Mouse (Mus musculus) midbrain, postnatal 0 days (tissue): ENCODE results near the gene Exph5. TPM values are rescaled to one million over a fixed set of nuclear protein-coding genes. Genes with fewer than 3 reads are reported as not detected.

ENCODE experiments used
- ATAC-seq: fragments of 200-750 bp; cut with Nextera tagmentation; 2 replicates; pipeline ENCODE4 v1.8.0; 2017; ENCODE audit warnings: moderate number of reproducible peaks, mild to moderate bottlenecking, moderate TSS enrichment, moderate library complexity; ENCODE audit not compliant: low FRiP score
- DNase-seq: peaks from one replicate; pipeline ENCODE4 v3.0.0-alpha.2; 2015; ENCODE audit warnings: low spot score
- H3K27ac ChIP-seq: fragments of 300-500 bp; sonication (generic); 2 replicates; pipeline ENCODE4 v1.5.1; 2014; ENCODE audit warnings: low read depth, mild to moderate bottlenecking, low read length, mixed read lengths
- H3K27me3 ChIP-seq: fragments of 300-500 bp; sonication (generic); 2 replicates; pipeline ENCODE4 v1.6.1; 2014; ENCODE audit warnings: low read length, control low read depth, mixed read lengths; ENCODE audit not compliant: insufficient read depth
- H3K36me3 ChIP-seq: fragments of 300-500 bp; sonication (generic); 2 replicates; pipeline ENCODE4 v1.6.1; 2014; ENCODE audit warnings: low read length, control low read depth, mixed read lengths; ENCODE audit not compliant: insufficient read depth
- H3K4me1 ChIP-seq: fragments of 300-500 bp; sonication (generic); 2 replicates; pipeline ENCODE4 v1.6.1; 2014; ENCODE audit warnings: mild to moderate bottlenecking, control low read depth, antibody characterized with exemption, low read length, mixed read lengths; ENCODE audit not compliant: insufficient read depth
- H3K4me2 ChIP-seq: fragments of 300-500 bp; sonication (generic); 2 replicates; pipeline ENCODE4 v1.6.1; 2014; ENCODE audit warnings: low read depth, mild to moderate bottlenecking, low read length, mixed read lengths; ENCODE audit not compliant: poor library complexity, severe bottlenecking
- H3K4me3 ChIP-seq: fragments of 300-500 bp; sonication (generic); 2 replicates; pipeline ENCODE4 v1.5.1; 2014; ENCODE audit warnings: low read depth, mild to moderate bottlenecking, low read length, moderate library complexity
- H3K9ac ChIP-seq: fragments of 300-500 bp; sonication (generic); replicated peaks from 2 replicates; pipeline ENCODE4 v1.6.1; 2014; ENCODE audit warnings: mild to moderate bottlenecking, low read length, moderate library complexity, mixed read lengths; ENCODE audit not compliant: poor library complexity, severe bottlenecking
- H3K9me3 ChIP-seq: fragments of 300-500 bp; sonication (generic); 2 replicates; pipeline ENCODE4 v1.6.1; 2016; ENCODE audit warnings: low read length, control low read depth
- CTCF ChIP-seq: IDR thresholded peaks from 2 replicates; pipeline ENCODE4 v1.5.1; 2016; ENCODE audit warnings: antibody characterized with exemption, mild to moderate bottlenecking
- WGBS: fragments of 180-500 bp; shearing (Covaris S2); extraction: QIAGEN DNeasy Blood & Tissue Kit; methylation state at CpG from one replicate; pipeline ENCODE4 v1.1.7; 2014; 5-methylcytosine and 5-hydroxymethylcytosine counted together
- polyA plus RNA-seq: library from polyadenylated mRNA; unstranded; fragments of >200 nt; fragmentation: Nextera tagmentation; extraction: Ambion mirVana; gene quantifications from 2 replicates; pipeline ENCODE4 v1.2.1, GENCODE M21; 2015
- total RNA-seq: library from RNA; depleted of rRNA; stranded (reverse); fragments of >200 nt; gene quantifications from 2 replicates; pipeline ENCODE4 v1.2.3, GENCODE M21; 2014

Exph5 gene
- total and polyA plus RNA-seq, 2 experiments from 2014 or later = 0.16 to 1.3 TPM

DNA sequence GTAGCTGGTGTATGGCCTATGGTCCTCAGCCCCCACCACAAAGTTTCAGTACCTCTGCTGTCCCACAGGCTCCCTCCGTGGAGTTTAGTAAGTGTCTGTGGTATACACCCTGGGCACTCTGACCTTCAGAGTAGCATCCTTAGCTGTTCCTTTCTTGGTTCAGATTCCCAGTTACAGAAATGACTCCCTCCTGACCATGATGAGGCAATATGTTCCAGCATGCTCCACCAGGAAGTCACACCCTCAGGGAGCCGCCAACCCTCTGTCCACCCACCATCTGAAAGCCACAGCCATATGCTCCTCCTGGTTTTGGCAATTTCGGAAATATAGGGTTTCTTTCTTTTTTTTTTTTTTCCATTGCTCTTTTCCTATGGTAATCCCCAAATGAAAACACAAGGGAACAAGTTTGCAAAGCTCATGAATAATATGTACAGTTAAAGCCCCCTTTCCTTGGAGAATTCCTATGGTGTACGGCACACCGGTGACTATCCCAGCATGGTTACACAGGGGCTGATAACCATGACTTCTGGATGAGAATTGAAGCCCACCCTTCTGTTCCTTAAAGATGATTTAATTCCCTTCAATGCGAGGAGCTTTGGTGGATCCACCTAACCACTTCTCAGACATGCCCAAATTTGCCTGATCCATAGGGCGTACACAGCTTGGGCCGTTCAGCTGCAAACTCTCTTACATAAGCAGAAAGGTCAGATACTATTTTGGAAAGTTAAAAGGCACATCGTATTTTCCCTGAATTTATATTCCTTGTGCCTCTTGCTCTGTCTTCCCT is 43.4 kb downstream of the Exph5 start:
- no peak overlapping the region for H3K4me3 ChIP-seq
- no peaks in the 10 kb centered on the region for H3K9me3 ChIP-seq
- no peak for TF ChIP-seq CTCF
- no peak overlapping the region for H3K27ac ChIP-seq
- H3K9ac ChIP-seq = no peak overlapping the region
- no peak for ATAC-seq
- H3K4me2 ChIP-seq = no peak overlapping the region
- 89% methylated on average over 9 of the region's 9 CpGs for WGBS
- H3K4me1 ChIP-seq = no peaks in the 10 kb centered on the region
- no peak for DNase-seq
- H3K36me3 ChIP-seq = no peaks in the 10 kb centered on the region
- no peaks in the 10 kb centered on the region for H3K27me3 ChIP-seq

DNA sequence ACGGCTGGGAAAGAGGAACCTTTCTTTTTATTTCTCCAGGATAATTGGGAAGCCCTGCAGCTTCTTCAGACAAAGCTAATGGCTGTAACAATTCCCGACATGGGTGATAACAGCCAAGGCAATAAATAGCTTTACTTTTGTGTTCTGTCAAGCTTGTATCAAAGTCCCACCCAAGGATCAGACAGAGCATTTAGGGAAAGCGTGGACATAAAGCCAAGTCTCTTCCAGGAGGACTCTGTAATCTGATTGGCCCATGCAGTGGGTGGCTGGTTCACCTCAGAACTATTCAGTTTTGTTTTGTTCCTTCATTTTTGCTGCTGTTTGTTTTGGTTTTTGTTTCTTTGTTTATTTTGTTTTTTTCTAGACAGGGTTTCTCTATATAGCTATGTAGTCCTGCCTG is 44.3 kb downstream of the Exph5 start:
- no peak overlapping the region for H3K4me3 ChIP-seq
- 0 out of 2 replicates have a peak, but pooled peaks cover 5% of the 10 kb centered on the region for H3K9me3 ChIP-seq
- TF ChIP-seq CTCF = no peak
- H3K4me1 ChIP-seq = no peaks in the 10 kb centered on the region
- H3K36me3 ChIP-seq = no peaks in the 10 kb centered on the region
- no peak for DNase-seq
- WGBS = 63% methylated on average over 3 of the region's 3 CpGs
- ATAC-seq = no peak
- H3K27me3 ChIP-seq = no peaks in the 10 kb centered on the region
- H3K9ac ChIP-seq = no peak overlapping the region
- no peak overlapping the region for H3K27ac ChIP-seq
- H3K4me2 ChIP-seq = no peak overlapping the region

DNA sequence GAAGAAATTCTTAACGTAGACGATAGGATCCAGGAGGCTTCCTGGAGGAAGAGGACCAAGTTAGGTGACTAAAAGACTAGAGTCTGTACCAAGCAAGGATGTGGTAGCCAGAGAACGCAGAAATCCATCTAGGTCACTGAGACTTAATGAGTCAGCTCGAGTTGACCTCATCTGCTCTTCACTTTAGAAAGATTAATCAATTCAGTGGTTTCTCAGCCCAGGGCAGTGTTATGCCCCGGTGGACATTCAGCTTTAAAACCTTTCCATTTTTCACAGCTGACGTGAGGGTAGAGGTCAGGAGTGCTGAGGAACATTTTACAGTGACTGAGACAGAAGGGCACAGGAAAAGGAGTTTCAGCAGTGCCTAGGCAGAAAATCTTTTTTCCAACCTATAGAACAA is 44.9 kb downstream of the Exph5 start:
- Histone ChIP-seq H3K27ac (no peak overlapping the region), H3K4me2 (no peak overlapping the region), H3K9ac (no peak overlapping the region), H3K4me3 (no peak overlapping the region), H3K9me3 (0 out of 2 replicates have a peak, but pooled peaks cover 5% of the 10 kb centered on the region), H3K4me1 (no peaks in the 10 kb centered on the region), H3K27me3 (no peaks in the 10 kb centered on the region), H3K36me3 (no peaks in the 10 kb centered on the region)
- DNase-seq (no peak), ATAC-seq (no peak)
- no peak for TF ChIP-seq CTCF
- WGBS = 69% methylated on average over 6 of the region's 6 CpGs

DNA sequence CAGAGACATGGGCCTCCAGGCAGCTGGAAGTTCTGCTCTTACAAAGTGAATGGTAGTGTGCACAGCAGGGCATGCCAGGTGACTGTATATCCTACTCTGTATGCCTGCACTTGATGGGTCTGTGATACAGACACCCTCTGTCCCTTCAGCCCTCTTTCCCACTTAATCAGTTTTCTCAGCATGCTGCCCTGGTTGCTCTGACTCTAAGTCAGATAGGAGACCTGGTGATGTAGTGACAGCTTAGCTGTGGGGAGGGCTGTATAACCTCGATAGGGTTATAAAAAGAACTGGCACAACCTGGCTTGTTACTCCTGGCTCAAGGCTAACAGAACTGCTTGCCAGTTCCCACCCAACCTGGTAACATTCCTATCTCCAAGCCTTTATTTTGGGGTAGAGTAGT is 47.7 kb downstream of the Exph5 start:
- ATAC-seq = no peak
- no peak overlapping the region for H3K4me3 ChIP-seq
- no peaks in the 10 kb centered on the region for H3K27me3 ChIP-seq
- H3K4me1 ChIP-seq = no peaks in the 10 kb centered on the region
- 0 out of 2 replicates have a peak, but pooled peaks cover 5% of the 10 kb centered on the region for H3K9me3 ChIP-seq
- H3K36me3 ChIP-seq = no peaks in the 10 kb centered on the region
- no peak for DNase-seq
- H3K9ac ChIP-seq = no peak overlapping the region
- TF ChIP-seq CTCF = no peak
- no peak overlapping the region for H3K4me2 ChIP-seq
- WGBS = 89% methylated on average over 1 of the region's 1 CpGs
- no peak overlapping the region for H3K27ac ChIP-seq

DNA sequence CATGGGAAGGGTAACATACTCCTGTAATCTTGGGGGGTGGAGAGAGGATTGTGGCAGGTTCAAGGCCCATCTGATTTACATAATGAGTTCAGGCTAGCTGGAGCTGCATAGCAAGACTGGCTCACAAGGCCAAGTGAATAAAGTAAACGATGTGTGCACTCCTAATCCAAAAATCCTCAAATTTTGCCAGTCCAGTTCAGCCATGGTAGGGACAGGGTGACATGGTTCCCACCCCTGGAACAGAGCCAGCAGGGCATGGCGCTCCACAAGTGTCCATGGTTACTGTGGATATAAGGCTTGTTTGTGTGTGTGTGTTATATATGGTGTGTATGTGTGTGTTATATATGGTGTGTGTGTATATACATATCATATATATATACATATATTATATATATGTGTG is 48.9 kb downstream of the Exph5 start:
- WGBS = 89% methylated on average over 2 of the region's 2 CpGs
- H3K36me3 ChIP-seq = no peaks in the 10 kb centered on the region
- no peak for DNase-seq
- no peaks in the 10 kb centered on the region for H3K4me1 ChIP-seq
- H3K27me3 ChIP-seq = no peaks in the 10 kb centered on the region
- H3K4me3 ChIP-seq = no peak overlapping the region
- 0 out of 2 replicates have a peak, but pooled peaks cover 5% of the 10 kb centered on the region for H3K9me3 ChIP-seq
- ATAC-seq = no peak
- TF ChIP-seq CTCF = no peak
- no peak overlapping the region for H3K27ac ChIP-seq
- no peak overlapping the region for H3K9ac ChIP-seq
- H3K4me2 ChIP-seq = no peak overlapping the region

DNA sequence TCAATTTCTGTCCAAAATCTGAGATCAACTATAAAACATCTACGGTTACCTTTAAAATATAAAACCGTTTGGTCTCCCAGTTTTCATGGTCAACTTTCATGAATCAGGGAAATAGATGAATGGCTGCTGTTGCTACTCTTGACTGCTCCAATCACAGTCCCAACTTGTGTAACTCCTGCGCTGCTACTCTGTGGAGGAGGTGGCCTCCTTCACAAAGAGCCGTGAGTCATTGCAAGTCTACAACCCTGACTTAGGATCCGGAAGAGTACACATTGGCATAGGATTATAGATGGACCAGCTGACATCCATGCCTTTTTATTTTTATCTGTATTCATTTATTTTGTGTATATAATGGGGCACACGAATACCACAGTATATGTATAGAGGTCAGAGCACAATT is 50.4 kb downstream of the Exph5 start:
- Histone ChIP-seq H3K36me3 (no peaks in the 10 kb centered on the region), H3K27me3 (no peaks in the 10 kb centered on the region), H3K4me3 (no peak overlapping the region), H3K4me1 (no peaks in the 10 kb centered on the region), H3K9me3 (0 out of 2 replicates have a peak, but pooled peaks cover 5% of the 10 kb centered on the region), H3K9ac (no peak overlapping the region), H3K27ac (no peak overlapping the region), H3K4me2 (no peak overlapping the region)
- TF ChIP-seq CTCF = no peak
- no peak for ATAC-seq
- 91% methylated on average over 6 of the region's 6 CpGs for WGBS
- no peak for DNase-seq
